Mouse (Mus musculus): ENCODE data around the gene Prr14. TPM values are rescaled to one million over a fixed set of nuclear protein-coding genes. Genes with fewer than 3 reads are reported as not detected.
A peak's percentile ranks its signal among the peaks of the same experiment; 100 is the strongest.
"Not testable (repeated sequence)": the region's sequence is repeated elsewhere in the genome, so short reads cannot be mapped to it uniquely, and the experiment has no call there.

Prr14 gene
- 30.3 and 81.2 TPM in 2 replicates for polyA plus RNA-seq (2012; rRNA removed)

DNA sequence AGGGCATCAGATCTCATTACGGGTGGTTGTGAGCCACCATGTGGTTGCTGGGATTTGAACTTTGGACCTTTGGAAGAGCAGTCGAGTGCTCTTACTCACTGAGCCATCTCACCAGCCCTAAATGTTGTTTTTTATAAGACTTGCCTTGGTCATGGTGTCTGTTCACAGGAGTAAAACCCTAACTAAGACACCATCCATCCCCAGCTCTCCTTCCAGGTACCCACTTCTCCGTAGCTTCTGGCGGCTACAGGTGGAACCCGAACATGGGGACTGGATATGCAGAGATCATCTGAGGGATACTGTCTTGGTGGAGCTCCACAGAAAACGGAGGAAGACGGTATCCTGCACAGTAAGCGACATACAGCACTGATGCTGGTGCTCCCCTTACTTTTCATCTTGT, at the start of gene Prr14:
Gene Prr14, plus strand, starts transcription at position 301 of the 400 bp plus-strand sequence.
- not testable (repeated sequence) for H3K27me3 ChIP-seq (ENCODE audit: control insufficient read depth, insufficient read depth, low read length); H3K27ac ChIP-seq (ENCODE audit: insufficient read depth, low read depth, low read length); H3K4me3 ChIP-seq (ENCODE audit: low read depth, low read length); H3K4me1 ChIP-seq (ENCODE audit: control insufficient read depth, insufficient read depth, insufficient read length, low read length)
- peaks cover 29% of the 10 kb centered on the region for H3K36me3 ChIP-seq (ENCODE audit: control insufficient read depth, insufficient read depth, low read length)
- 92% methylated on average over 8 of the region's 8 CpGs for WGBS

GRCm38 (mm10) chr7:127411418-127411817, 48.0 kb upstream of the Prr14 start:
- WGBS: 82% methylated on average over 2 of the region's 2 CpGs
- Histone ChIP-seq H3K4me1 (ENCODE audit: control insufficient read depth, insufficient read depth, insufficient read length, low read length) (peaks cover 2% of the 10 kb centered on the region; the same call in 1 of the 2 replicates), H3K27ac (ENCODE audit: insufficient read depth, low read depth, low read length) (no peak overlapping the region), H3K36me3 (ENCODE audit: control insufficient read depth, insufficient read depth, low read length) (no peaks in the 10 kb centered on the region), H3K4me3 (ENCODE audit: low read depth, low read length) (no peak overlapping the region), H3K27me3 (ENCODE audit: control insufficient read depth, insufficient read depth, low read length) (no peaks in the 10 kb centered on the region)
- TF ChIP-seq POLR2A (IDR thresholded peaks at IDR 0.05; ENCODE audit: low read depth, low read length): no peak
- no peak for TF ChIP-seq CTCF (IDR thresholded peaks at IDR 0.05; ENCODE audit: extremely low read depth, insufficient read length, insufficient replicate concordance, low read depth, low read length)

DNA sequence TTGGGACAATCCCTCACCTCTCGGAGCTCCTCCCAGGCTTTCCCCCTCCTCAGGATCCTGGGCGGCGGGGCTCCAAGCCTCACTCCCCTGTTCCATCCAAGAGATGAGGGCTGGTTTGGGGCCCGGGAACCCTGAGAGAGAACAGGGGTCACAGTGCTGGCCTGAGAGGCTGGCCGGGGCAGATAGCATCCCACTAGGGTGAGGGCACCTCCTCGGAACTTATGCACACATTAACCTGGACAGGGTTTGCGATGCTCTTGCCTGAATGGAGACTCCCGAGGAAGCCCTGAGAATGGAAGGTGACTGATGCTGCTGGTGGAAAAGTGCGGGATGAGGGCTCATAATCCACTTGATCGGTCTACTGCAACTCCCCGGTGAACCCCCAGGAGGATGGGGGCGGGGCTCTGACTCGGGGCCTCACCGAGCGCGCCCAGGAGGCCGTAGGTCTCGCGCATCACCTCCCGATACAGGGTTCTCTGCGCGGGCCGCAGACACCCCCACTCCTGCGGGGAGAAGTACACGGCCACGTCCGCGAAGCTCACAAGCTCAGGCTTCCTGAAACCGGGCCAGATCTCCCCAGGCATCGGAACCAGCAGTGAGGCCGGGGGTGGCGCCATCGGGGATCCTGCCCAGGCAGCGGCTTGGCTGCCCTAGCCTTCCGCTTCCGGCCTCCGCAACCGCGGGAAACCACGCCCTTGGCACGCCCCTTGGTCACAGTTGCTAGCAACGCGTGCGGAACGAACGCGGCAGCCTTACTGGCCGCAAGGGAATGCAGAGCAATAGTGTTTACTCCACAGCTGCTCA, 37.8 kb upstream of the Prr14 start, which contains the start of gene Zfp688:
Gene Zfp688, minus strand, starts transcription at position 681 of the 804 bp plus-strand sequence.
- Histone ChIP-seq H3K27me3 (ENCODE audit: control insufficient read depth, insufficient read depth, low read length) (no peaks in the 10 kb centered on the region), H3K4me1 (ENCODE audit: control insufficient read depth, insufficient read depth, insufficient read length, low read length) (peaks cover 10% of the 10 kb centered on the region), H3K4me3 (ENCODE audit: low read depth, low read length) (peak within 1 kb of the TSS; percentile 85), H3K27ac (ENCODE audit: insufficient read depth, low read depth, low read length) (peak within 1 kb of the TSS; percentile 55; the same call in 1 of the 2 replicates), H3K36me3 (ENCODE audit: control insufficient read depth, insufficient read depth, low read length) (peaks cover 9% of the 10 kb centered on the region)
- under 1% methylated on average over 48 of the region's 48 CpGs for WGBS
- TF ChIP-seq CTCF (IDR thresholded peaks at IDR 0.05; ENCODE audit: extremely low read depth, insufficient read length, insufficient replicate concordance, low read depth, low read length) (no peak), POLR2A (IDR thresholded peaks at IDR 0.05; ENCODE audit: low read depth, low read length) (peak; percentile 74; the same call in 1 of the 2 replicates)

DNA sequence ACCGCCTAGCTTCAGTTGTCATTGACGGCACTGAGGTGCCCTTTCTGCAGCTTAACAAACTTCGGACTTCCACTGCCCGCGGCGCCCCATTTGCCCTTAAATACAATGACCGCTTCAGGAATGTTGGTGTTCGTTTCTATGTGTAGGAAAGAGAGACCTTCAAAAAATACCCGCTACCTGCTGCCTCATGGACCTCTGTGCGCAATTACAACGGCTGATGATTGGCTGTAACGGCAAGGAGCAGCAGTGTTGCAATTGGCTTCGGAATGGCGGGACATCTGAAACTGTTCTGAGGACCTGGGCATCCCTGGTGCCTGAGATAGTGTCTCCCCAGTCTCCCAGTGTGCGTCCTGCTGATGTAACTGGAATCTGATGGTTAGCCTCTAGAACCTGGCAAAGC, 37.2 kb upstream of the Prr14 start:
- no peak overlapping the region for H3K27ac ChIP-seq (ENCODE audit: insufficient read depth, low read depth, low read length)
- H3K27me3 ChIP-seq (ENCODE audit: control insufficient read depth, insufficient read depth, low read length): no peaks in the 10 kb centered on the region
- 1% methylated on average over 15 of the region's 15 CpGs for WGBS
- H3K4me1 ChIP-seq (ENCODE audit: control insufficient read depth, insufficient read depth, insufficient read length, low read length): peaks cover 10% of the 10 kb centered on the region
- peaks cover 9% of the 10 kb centered on the region for H3K36me3 ChIP-seq (ENCODE audit: control insufficient read depth, insufficient read depth, low read length)
- no peak for TF ChIP-seq CTCF (IDR thresholded peaks at IDR 0.05; ENCODE audit: extremely low read depth, insufficient read length, insufficient replicate concordance, low read depth, low read length)
- no peak for TF ChIP-seq POLR2A (IDR thresholded peaks at IDR 0.05; ENCODE audit: low read depth, low read length)
- peak overlapping the region; percentile 85 for H3K4me3 ChIP-seq (ENCODE audit: low read depth, low read length)

DNA sequence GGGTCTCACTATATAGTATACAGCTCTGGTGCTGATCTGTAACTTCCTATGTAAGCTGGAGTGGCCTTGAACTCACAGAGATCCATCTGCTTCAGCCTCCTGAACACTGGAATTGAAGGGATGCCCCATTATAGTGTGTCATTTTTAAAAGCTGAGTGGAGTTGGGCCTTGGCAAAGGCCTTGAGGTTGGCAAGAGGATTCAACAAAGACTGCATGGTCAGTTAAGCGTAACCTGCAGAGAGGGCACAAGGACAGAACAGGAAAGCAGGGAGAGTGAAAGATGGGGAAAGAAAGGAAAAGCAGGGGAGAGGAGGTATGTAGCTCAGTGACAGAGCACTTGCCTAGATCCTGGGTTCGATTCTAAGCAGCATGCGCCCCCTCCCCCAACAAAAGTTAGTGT, 34.1 kb upstream of the Prr14 start:
- no peak overlapping the region for H3K4me3 ChIP-seq (ENCODE audit: low read depth, low read length)
- H3K27me3 ChIP-seq (ENCODE audit: control insufficient read depth, insufficient read depth, low read length): no peaks in the 10 kb centered on the region
- no peaks in the 10 kb centered on the region for H3K36me3 ChIP-seq (ENCODE audit: control insufficient read depth, insufficient read depth, low read length)
- H3K27ac ChIP-seq (ENCODE audit: insufficient read depth, low read depth, low read length): peak overlapping the region; percentile 41
- TF ChIP-seq CTCF (IDR thresholded peaks at IDR 0.05; ENCODE audit: extremely low read depth, insufficient read length, insufficient replicate concordance, low read depth, low read length): no peak
- peaks cover 10% of the 10 kb centered on the region for H3K4me1 ChIP-seq (ENCODE audit: control insufficient read depth, insufficient read depth, insufficient read length, low read length)
- 82% methylated on average over 3 of the region's 3 CpGs for WGBS

DNA sequence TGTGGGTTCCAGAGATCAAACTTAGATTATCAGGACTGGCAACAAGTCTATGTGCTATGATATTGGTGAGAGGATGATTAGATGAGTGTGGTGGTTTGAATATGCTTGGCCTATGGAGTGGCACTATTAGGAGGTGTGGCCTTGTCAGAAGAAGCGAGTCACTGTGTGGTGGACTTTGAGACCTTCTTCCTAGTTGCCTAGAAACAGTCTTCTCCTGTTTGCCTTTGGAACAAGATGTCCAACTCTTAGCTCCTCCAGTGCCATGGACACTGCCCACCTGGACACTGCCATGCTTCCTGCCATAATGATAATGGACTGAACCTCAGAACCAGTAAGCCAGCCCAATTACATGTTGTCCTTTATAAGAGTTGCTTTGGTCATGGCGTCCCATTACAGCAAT, 33.5 kb upstream of the Prr14 start:
- peaks cover 10% of the 10 kb centered on the region for H3K4me1 ChIP-seq (ENCODE audit: control insufficient read depth, insufficient read depth, insufficient read length, low read length)
- peak overlapping the region; percentile 77; the same call in 1 of the 2 replicates for H3K27ac ChIP-seq (ENCODE audit: insufficient read depth, low read depth, low read length)
- no peaks in the 10 kb centered on the region for H3K27me3 ChIP-seq (ENCODE audit: control insufficient read depth, insufficient read depth, low read length)
- 60% methylated on average over 2 of the region's 2 CpGs for WGBS
- H3K36me3 ChIP-seq (ENCODE audit: control insufficient read depth, insufficient read depth, low read length): no peaks in the 10 kb centered on the region
- no peak overlapping the region for H3K4me3 ChIP-seq (ENCODE audit: low read depth, low read length)
- no peak for TF ChIP-seq POLR2A (IDR thresholded peaks at IDR 0.05; ENCODE audit: low read depth, low read length)
- no peak for TF ChIP-seq CTCF (IDR thresholded peaks at IDR 0.05; ENCODE audit: extremely low read depth, insufficient read length, insufficient replicate concordance, low read depth, low read length)

GRCm38 (mm10) chr7:127426354-127426753, 33.1 kb upstream of the Prr14 start:
- 33% methylated on average over 3 of the region's 3 CpGs for WGBS
- Histone ChIP-seq H3K27me3 (ENCODE audit: control insufficient read depth, insufficient read depth, low read length) (no peaks in the 10 kb centered on the region), H3K27ac (ENCODE audit: insufficient read depth, low read depth, low read length) (peak overlapping the region; percentile 74; the same call in 1 of the 2 replicates), H3K4me3 (ENCODE audit: low read depth, low read length) (no peak overlapping the region), H3K4me1 (ENCODE audit: control insufficient read depth, insufficient read depth, insufficient read length, low read length) (peaks cover 8% of the 10 kb centered on the region), H3K36me3 (ENCODE audit: control insufficient read depth, insufficient read depth, low read length) (no peaks in the 10 kb centered on the region)
- no peak for TF ChIP-seq CTCF (IDR thresholded peaks at IDR 0.05; ENCODE audit: extremely low read depth, insufficient read length, insufficient replicate concordance, low read depth, low read length)
- TF ChIP-seq POLR2A (IDR thresholded peaks at IDR 0.05; ENCODE audit: low read depth, low read length): no peak

Measured in small intestine, adult 2 months (tissue).